Mouse (Mus musculus): Measurements from ENCODE around the gene Mtmr11.

Mtmr11 gene

GRCm38 (mm10) chr3:96161869-96162840 is at the start of gene Mtmr11:
Gene Mtmr11, plus strand, starts transcription at chr3:96162004.
- in situ Hi-C loops (cut with MboI; ENCODE audit: low pct_unique_long_range_greater_than_20kb in 1 of 2, low sequenced_read_pairs in 2 of 2, unreplicated experiment in 1 of 2): no loop called here

- in situ Hi-C loops (cut with MboI; ENCODE audit: low pct_unique_long_range_greater_than_20kb in 1 of 2, low sequenced_read_pairs in 2 of 2, unreplicated experiment in 1 of 2): no loop called here
Measured at GRCm38 (mm10) chr3:96113251-96113650, 48.6 kb upstream of the Mtmr11 start.

- in situ Hi-C loops (cut with MboI; ENCODE audit: low pct_unique_long_range_greater_than_20kb in 1 of 2, low sequenced_read_pairs in 2 of 2, unreplicated experiment in 1 of 2): no loop called here
Measured at GRCm38 (mm10) chr3:96118142-96118541, 43.7 kb upstream of the Mtmr11 start.

GRCm38 (mm10) chr3:96118702-96119101 is 43.1 kb upstream of the Mtmr11 start:
- in situ Hi-C loops (cut with MboI; ENCODE audit: low pct_unique_long_range_greater_than_20kb in 1 of 2, low sequenced_read_pairs in 2 of 2, unreplicated experiment in 1 of 2): no loop called here

- in situ Hi-C loops (cut with MboI; ENCODE audit: low pct_unique_long_range_greater_than_20kb in 1 of 2, low sequenced_read_pairs in 2 of 2, unreplicated experiment in 1 of 2): no loop called here
Measured at GRCm38 (mm10) chr3:96124235-96124634, 37.6 kb upstream of the Mtmr11 start.

GRCm38 (mm10) chr3:96128128-96128527 is 33.7 kb upstream of the Mtmr11 start:
- in situ Hi-C loops (cut with MboI; ENCODE audit: low pct_unique_long_range_greater_than_20kb in 1 of 2, low sequenced_read_pairs in 2 of 2, unreplicated experiment in 1 of 2): no loop called here

GRCm38 (mm10) chr3:96132478-96132877 is 29.3 kb upstream of the Mtmr11 start:
- in situ Hi-C loops (cut with MboI; ENCODE audit: low pct_unique_long_range_greater_than_20kb in 1 of 2, low sequenced_read_pairs in 2 of 2, unreplicated experiment in 1 of 2): no loop called here

GRCm38 (mm10) chr3:96133327-96133905 is 28.4 kb upstream of the Mtmr11 start:
- in situ Hi-C loops (cut with MboI; ENCODE audit: low pct_unique_long_range_greater_than_20kb in 1 of 2, low sequenced_read_pairs in 2 of 2, unreplicated experiment in 1 of 2): no loop called here

GRCm38 (mm10) chr3:96135011-96135410 is 26.8 kb upstream of the Mtmr11 start:
- in situ Hi-C loops (cut with MboI; ENCODE audit: low pct_unique_long_range_greater_than_20kb in 1 of 2, low sequenced_read_pairs in 2 of 2, unreplicated experiment in 1 of 2): no loop called here

GRCm38 (mm10) chr3:96147950-96148349 is 13.9 kb upstream of the Mtmr11 start:
- in situ Hi-C loops (cut with MboI; ENCODE audit: low pct_unique_long_range_greater_than_20kb in 1 of 2, low sequenced_read_pairs in 2 of 2, unreplicated experiment in 1 of 2): no loop called here

GRCm38 (mm10) chr3:96151836-96152235 is 10.0 kb upstream of the Mtmr11 start:
- in situ Hi-C loops (cut with MboI; ENCODE audit: low pct_unique_long_range_greater_than_20kb in 1 of 2, low sequenced_read_pairs in 2 of 2, unreplicated experiment in 1 of 2): loop anchor here in 1 of 2 experiments (10.0 kb wide), 1 partner anchor 57 kb away; no protein-coding TSS in a partner anchor

GRCm38 (mm10) chr3:96152611-96153010 is 9.2 kb upstream of the Mtmr11 start:
- in situ Hi-C loops (cut with MboI; ENCODE audit: low pct_unique_long_range_greater_than_20kb in 1 of 2, low sequenced_read_pairs in 2 of 2, unreplicated experiment in 1 of 2): loop anchor here in 1 of 2 experiments (10.0 kb wide), 1 partner anchor 58 kb away; no protein-coding TSS in a partner anchor

- in situ Hi-C loops (cut with MboI; ENCODE audit: low pct_unique_long_range_greater_than_20kb in 1 of 2, low sequenced_read_pairs in 2 of 2, unreplicated experiment in 1 of 2): loop anchor here in 1 of 2 experiments (5.0 to 10.0 kb wide), 2 partner anchors 61 to 83 kb away; no protein-coding TSS in a partner anchor
Measured at GRCm38 (mm10) chr3:96155501-96155900, 6.3 kb upstream of the Mtmr11 start.

GRCm38 (mm10) chr3:96159820-96160219 is 2.0 kb upstream of the Mtmr11 start:
- in situ Hi-C loops (cut with MboI; ENCODE audit: low pct_unique_long_range_greater_than_20kb in 1 of 2, low sequenced_read_pairs in 2 of 2, unreplicated experiment in 1 of 2): loop anchor here in 1 of 2 experiments (5.0 to 10.0 kb wide), 2 partner anchors 65 to 88 kb away; no protein-coding TSS in a partner anchor

- in situ Hi-C loops (cut with MboI; ENCODE audit: low pct_unique_long_range_greater_than_20kb in 1 of 2, low sequenced_read_pairs in 2 of 2, unreplicated experiment in 1 of 2): no loop called here
Measured at GRCm38 (mm10) chr3:96160222-96160802, 1.5 kb upstream of the Mtmr11 start.

- in situ Hi-C loops (cut with MboI; ENCODE audit: low pct_unique_long_range_greater_than_20kb in 1 of 2, low sequenced_read_pairs in 2 of 2, unreplicated experiment in 1 of 2): no loop called here
Measured at GRCm38 (mm10) chr3:96160803-96161516, 844 bp upstream of the Mtmr11 start.

- in situ Hi-C loops (cut with MboI; ENCODE audit: low pct_unique_long_range_greater_than_20kb in 1 of 2, low sequenced_read_pairs in 2 of 2, unreplicated experiment in 1 of 2): no loop called here
Measured at GRCm38 (mm10) chr3:96163040-96163439, 1.2 kb downstream of the Mtmr11 start.

- in situ Hi-C loops (cut with MboI; ENCODE audit: low pct_unique_long_range_greater_than_20kb in 1 of 2, low sequenced_read_pairs in 2 of 2, unreplicated experiment in 1 of 2): no loop called here
Measured at GRCm38 (mm10) chr3:96168466-96169158, 6.8 kb downstream of the Mtmr11 start.
